Mouse (Mus musculus) cerebellum, adult (tissue): ENCODE data around the gene Evi2b.

ENCODE experiments used
- ATAC-seq: cut with Nextera tagmentation; 2 replicates; pipeline ENCODE4 v1.9.2; 2017; ENCODE audit warnings: mild to moderate bottlenecking, moderate library complexity, mixed read lengths; ENCODE audit not compliant: insufficient number of reproducible peaks, low FRiP score, low TSS enrichment

The Evi2b gene

GRCm38 (mm10) chr11:79523560-79524309 lies at the start of gene Evi2b:
TSS of gene Evi2b (minus strand) at chr11:79523762.
- ATAC-seq, result no peak

DNA sequence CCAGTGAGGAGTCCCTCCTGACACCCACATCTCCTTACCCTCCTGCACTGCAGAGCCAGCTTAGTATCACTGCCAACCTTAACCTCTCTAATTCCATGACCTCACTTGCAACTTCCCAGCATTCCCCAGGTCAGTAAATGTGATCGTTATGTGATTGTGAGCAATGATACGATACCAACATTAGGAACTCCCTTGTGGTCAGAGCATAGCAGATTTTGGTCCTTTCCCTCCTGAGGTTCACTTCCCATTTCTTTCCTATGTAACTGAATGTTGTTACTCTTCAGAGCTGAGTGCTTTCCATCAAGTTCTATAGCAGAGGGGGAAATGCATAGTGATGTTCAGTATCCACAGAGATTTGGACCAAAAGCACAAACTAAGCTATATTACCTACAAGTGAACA lies 46.8 kb upstream of the Evi2b start:
- no peak for ATAC-seq

- ATAC-seq, result no peak
Observed at GRCm38 (mm10) chr11:79568197-79568911, 44.8 kb upstream of the Evi2b start.

- ATAC-seq, result no peak
Observed at GRCm38 (mm10) chr11:79566947-79567346, 43.4 kb upstream of the Evi2b start.

DNA sequence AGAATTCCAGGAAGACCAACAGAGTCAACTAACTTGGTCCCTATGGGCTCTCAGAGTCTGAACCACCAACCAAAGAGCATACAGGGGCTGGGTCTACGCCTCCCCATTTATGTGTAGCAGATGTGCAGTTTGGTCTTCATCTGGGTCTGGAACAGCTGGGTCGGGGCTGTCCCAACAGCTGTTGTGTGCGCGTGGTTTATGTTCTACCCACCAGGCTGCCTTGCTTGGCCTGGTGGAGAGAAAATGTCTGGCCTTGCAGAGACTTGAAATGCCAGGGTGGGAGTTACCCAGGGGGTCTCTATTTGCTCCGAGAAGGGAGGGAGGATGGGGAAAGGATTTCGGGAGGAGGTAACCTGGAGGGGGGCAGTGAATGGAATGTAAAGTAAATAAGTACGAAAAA lies 39.9 kb upstream of the Evi2b start:
- ATAC-seq, result no peak

DNA sequence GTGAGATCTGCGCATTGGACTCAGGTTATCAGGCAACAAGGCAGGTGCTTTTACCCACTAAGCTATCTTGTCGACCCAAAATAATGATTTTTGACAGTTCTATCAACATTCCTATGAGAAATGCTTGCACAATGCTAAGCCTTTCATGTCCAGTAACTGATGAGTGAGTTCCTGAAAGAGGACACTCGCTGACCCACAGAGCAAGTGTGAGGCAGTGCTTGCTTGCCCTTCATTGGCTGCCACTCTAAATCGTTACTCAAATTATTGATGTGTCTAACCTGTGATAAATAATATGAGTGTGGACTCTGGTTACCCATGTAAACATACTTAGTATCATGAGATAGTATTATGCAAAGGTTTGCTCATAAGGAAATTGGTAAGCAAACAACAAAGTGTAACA lies 37.0 kb upstream of the Evi2b start:
- no peak for ATAC-seq

DNA sequence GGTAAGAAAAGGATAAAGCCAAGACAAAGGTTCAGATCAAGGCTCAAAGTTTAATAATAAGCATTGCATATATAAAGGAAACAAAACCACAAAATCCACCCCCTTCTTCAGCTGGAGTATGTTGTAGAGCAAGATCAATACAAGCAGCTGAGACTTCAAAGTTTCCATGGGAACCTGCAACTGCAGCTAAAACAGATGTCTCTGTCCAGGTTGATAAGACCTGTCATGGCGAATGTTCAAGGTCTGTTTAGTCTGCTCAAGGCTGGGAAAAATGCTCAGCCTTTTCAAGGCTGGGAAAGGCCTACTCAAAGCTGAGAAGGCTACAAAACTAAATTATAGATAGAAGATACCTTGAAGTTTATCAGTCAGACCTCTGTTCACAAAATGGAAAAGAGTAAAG lies 29.1 kb upstream of the Evi2b start:
- ATAC-seq, result no peak

GRCm38 (mm10) chr11:79536293-79536692 lies 12.7 kb upstream of the Evi2b start:
- ATAC-seq, result no peak

GRCm38 (mm10) chr11:79535554-79535953 lies 12.0 kb upstream of the Evi2b start:
- ATAC-seq, result no peak

DNA sequence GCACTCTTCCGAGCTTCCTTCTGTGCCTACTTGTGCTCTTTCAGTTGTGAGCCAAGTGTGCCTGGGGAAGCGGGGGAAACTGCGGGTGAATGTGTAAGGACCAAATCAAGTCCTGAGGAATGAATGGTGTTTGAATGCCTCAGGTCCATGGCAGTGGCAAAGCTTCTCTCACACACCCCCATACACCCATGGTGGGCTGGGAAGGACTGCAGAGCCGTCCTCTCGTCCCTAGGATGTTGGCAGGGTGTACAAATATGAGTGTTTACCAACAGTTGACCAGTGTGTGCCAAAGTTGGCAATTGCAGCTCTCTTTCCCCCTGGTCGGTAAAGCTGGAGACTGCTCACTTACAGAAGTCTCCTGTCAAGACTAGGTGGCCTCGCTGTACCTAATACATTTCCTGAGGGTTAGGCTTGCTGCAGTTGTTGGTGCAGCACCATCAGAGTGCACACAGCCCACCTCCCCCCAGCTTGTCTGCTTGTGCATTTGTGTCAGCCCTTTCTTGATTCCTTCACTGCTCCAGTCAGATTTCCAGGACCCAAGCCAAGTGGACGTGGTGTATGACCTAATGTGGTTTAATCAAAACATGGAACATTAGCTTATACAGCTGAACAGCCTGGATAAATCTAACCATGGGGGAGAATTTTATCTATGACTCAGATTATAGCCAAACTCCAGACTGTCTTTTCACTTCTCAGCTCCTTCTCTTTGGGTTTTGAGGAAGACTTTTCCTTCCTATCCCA lies 10.6 kb upstream of the Evi2b start:
- ATAC-seq, result no peak; the same call in 1 of the 2 replicates

DNA sequence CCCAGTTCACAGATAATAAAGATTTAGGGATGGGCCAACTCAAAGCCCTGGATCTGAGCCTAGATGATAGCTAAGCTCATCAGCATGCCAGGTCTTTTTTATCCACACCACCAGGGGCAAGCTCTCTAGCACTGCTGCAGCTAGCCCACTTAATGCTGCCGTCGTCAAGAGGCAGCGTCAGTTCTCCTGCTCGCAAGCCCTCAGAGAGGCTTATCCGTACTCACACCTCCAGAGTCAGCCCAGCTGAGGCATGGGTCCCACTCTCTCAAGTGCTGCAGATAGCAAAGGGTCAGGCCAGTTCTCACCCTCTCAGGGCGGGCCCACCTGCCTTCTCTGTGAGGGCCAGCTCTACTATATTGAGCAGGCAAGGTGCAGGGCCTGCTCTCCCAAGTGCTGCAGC lies 9.7 kb upstream of the Evi2b start:
- ATAC-seq, result no peak

- no peak for ATAC-seq
Observed at GRCm38 (mm10) chr11:79531485-79531884, 7.9 kb upstream of the Evi2b start.

DNA sequence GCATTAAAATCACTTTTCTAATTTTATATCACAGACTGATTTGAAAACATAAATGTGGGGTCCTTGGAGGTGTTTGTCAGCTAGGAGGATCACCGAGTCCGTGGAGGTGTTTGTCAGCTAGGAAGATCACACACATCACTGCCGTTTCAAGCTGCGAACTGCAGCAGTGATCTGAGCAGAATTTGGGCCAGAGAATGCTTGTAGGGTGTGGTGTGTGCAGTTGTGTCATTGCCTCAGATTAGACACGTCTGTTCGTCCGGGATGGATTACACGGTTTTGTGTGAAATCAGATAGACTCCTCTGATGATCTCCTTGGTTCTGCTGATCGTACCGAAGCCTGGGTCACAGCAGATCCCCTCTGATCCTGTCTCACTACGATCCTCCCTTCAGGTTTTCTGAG lies 7.2 kb upstream of the Evi2b start:
- ATAC-seq, result no peak

DNA sequence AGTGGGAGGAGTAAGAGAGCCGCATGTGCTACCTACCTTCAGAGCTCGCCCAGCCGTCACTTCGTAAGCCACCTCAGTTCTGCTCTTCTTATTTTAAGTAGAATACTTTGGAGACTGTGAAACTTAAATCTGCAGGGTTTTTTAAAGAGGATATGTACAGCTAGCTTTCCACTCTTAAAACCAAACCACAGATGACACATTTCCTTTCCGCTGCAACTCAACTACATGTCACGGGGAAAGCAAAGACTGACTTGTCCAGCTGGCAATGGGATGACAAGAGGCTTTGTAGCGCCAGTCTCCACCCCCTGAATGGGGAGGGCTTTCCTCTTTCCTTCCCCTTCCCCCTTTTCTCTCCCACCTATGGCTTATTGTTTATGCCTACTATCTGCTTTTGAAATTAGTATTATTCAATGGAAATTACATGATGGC lies 6.8 kb upstream of the Evi2b start, which contains the start of the genes Evi2 and Evi2a:
TSS of gene Evi2 (minus strand) at position 257 of the 429 bp plus-strand sequence.
TSS of gene Evi2a (minus strand) at position 277 of the 429 bp plus-strand sequence.
- no peak for ATAC-seq

GRCm38 (mm10) chr11:79529736-79530135 lies 6.2 kb upstream of the Evi2b start:
- no peak for ATAC-seq

DNA sequence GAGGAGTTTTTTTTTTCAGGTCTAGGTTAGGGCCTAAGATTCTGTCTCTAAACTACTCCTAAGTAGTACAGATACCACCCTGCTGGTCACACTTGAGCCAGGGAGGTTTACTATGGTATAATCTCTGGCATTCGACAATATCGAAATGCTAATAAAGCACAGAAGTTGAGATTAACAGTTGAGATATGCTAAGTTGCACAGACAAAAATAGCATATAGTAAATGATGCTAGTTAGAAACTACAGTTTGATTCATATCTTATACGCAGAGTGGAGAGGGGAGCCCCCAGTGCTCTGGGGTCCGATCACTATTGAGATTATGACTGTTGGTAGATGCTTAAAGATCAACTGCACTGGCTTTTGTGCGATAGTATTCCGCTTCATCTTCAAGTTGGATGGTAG lies 5.7 kb upstream of the Evi2b start:
- ATAC-seq, result no peak

- no peak for ATAC-seq
Observed at GRCm38 (mm10) chr11:79528601-79529000, 5.0 kb upstream of the Evi2b start.

GRCm38 (mm10) chr11:79527739-79528384 lies 4.3 kb upstream of the Evi2b start:
- ATAC-seq, result no peak

GRCm38 (mm10) chr11:79527015-79527738 lies 3.6 kb upstream of the Evi2b start:
- no peak for ATAC-seq

DNA sequence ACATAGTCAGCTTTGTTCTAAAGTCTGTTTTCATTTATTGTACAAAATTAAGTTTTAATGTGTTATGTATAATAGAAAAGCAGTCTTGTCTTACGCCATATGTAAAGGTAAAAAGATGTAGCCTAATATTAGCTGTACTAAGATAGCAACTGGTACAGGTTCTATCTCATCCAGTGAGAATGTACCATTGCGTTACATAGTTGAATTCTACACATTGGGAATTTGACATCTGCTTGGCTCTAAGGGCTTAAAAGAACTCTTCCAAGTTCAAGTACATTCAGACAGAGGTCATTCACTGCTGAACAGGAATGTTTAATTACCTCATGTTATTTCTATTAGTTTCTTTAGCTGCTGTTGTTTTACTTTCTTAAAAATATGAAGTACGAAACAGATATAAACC lies 3.0 kb upstream of the Evi2b start:
- ATAC-seq, result no peak
